Mouse (Mus musculus): ENCODE data around the gene Ntpcr. TPM values are rescaled to one million over a fixed set of nuclear protein-coding genes. Genes with fewer than 3 reads are reported as not detected.

Gene Ntpcr
- polyA plus RNA-seq, 1 experiment from 2014 or later = 19.3 TPM

DNA sequence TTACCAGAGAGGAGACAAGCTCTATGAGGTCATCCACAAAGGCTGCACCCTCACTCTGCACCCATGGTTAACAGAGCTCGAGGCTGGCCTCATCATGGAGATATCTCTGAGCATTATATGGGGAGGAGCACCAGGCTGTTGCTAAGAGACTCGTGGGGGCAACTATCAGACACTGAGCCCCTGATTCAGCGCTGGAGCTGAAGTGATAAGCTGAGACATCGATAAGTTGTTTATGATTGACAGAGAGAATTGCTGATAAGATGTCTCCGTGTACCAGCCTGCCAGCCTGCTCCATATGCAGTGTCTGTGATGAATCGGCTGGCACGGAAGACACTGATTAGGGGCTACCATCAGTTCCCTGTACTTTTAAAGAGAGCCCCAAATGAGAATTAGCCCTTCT is 57.1 kb downstream of the Ntpcr start:
- DNase-seq (ENCODE audit: low spot score) = no peak
- Histone ChIP-seq H3K27ac (replicated peaks) (no peak overlapping the region), H3K4me3 (no peak overlapping the region), H3K27me3 (replicated peaks; ENCODE audit: low read depth, poor library complexity, severe bottlenecking) (no peaks in the 10 kb centered on the region), H3K9me3 (no peaks in the 10 kb centered on the region), H3K4me1 (peaks cover 21% of the 10 kb centered on the region), H3K36me3 (replicated peaks) (no peaks in the 10 kb centered on the region)
- 87% methylated on average over 7 of the region's 7 CpGs for WGBS

DNA sequence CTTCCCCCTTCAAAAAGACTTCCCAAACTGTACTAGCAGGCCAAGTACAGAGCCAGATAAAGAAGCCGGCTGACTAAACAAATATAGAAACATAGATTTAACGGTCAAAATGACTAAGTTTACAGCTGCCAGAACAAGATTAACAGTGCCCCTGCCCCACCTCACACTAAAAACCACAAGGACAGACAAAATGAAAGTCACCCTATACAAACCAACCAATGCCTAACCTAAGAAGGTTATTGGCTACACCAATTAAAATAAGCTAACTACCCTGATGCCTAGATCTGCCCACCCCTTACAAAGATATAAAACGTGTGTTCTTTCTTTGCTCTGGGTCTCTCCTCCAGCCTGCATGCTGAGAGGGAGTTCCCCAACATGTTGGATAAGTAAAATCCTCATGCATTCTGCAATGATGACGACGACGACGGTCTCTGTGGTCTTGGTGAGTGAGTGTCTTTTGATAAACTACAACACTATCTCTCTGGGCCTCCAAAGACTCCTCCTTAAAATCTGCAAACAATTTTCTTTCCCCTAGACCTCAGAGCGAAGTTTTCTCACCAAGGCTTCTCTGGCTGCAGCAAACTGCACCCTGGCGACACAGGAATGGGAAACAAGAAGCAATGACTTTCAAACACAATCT is 63.2 kb downstream of the Ntpcr start:
- DNase-seq (ENCODE audit: low spot score) = no peak
- Histone ChIP-seq H3K9me3 (no peaks in the 10 kb centered on the region), H3K27me3 (replicated peaks; ENCODE audit: low read depth, poor library complexity, severe bottlenecking) (no peaks in the 10 kb centered on the region), H3K36me3 (replicated peaks) (no peaks in the 10 kb centered on the region), H3K4me1 (peaks cover 15% of the 10 kb centered on the region), H3K4me3 (no peak overlapping the region), H3K27ac (replicated peaks) (no peak overlapping the region)
- 73% methylated on average over 9 of the region's 9 CpGs for WGBS

DNA sequence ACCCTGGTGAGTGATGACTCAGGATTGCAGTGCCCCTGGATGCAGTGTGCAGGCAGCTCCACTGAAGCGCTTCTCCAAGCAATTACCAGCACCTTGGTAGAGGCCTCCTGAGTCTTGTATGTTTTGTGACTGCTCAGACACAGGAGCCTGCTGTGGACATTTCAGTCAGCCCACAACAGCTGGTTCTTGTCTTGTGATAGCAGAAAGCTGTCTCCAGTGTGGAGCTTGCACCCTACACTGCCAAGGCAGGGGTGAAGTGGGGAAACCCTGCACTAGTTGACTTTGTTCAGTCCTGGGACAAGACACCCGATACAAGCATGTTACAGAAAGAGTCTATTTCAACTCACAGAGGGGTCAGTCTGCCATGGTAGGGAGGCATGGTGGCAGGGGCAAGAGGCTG is 65.6 kb downstream of the Ntpcr start:
- H3K27ac ChIP-seq (replicated peaks) = no peak overlapping the region
- H3K4me3 ChIP-seq = no peak overlapping the region
- H3K36me3 ChIP-seq (replicated peaks) = no peaks in the 10 kb centered on the region
- WGBS = 85% methylated on average over 2 of the region's 2 CpGs
- H3K9me3 ChIP-seq = no peaks in the 10 kb centered on the region
- peaks cover 10% of the 10 kb centered on the region for H3K4me1 ChIP-seq
- DNase-seq (ENCODE audit: low spot score) = no peak
- no peaks in the 10 kb centered on the region for H3K27me3 ChIP-seq (replicated peaks; ENCODE audit: low read depth, poor library complexity, severe bottlenecking)

DNA sequence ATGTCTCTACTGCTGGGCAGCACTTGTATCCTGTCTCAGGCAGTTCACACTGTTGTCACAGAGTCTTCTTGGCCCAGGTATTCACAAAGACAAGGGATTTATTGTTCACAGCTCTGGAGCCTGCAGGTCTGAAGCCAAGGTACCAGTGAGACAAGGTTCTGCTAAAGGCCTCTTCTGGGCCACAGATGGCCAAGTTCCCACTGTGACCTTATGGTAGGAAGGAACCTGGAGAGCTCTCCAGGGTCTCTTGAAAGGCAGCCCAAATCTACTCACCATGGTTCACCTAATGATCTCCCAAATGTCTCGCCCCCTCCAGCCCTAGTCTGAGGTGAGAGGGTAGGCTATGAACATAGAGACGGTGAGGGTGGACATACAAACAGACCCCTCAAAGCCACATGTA is 67.2 kb downstream of the Ntpcr start:
- Histone ChIP-seq H3K27ac (replicated peaks) (no peak overlapping the region), H3K4me3 (no peak overlapping the region), H3K36me3 (replicated peaks) (no peaks in the 10 kb centered on the region), H3K4me1 (no peaks in the 10 kb centered on the region), H3K27me3 (replicated peaks; ENCODE audit: low read depth, poor library complexity, severe bottlenecking) (no peaks in the 10 kb centered on the region), H3K9me3 (no peaks in the 10 kb centered on the region)
- DNase-seq (ENCODE audit: low spot score) = no peak
- WGBS = 90% methylated on average over 2 of the region's 2 CpGs

Other genes starting within 250 kb of the Ntpcr start
- 12.7 and 14.8 TPM in 2 replicates for gene Sipa1l2, start 160.2 kb upstream of the Ntpcr start, polyA plus RNA-seq (2016; fragmentation: Nextera tagmentation; extraction: Ambion mirVana)
- gene Map10, start 60.1 kb upstream of the Ntpcr start, polyA plus RNA-seq (2016; fragmentation: Nextera tagmentation; extraction: Ambion mirVana) = 5.7 and 7.0 TPM in 2 replicates
- 0.10 and 0.15 TPM in 2 replicates for gene Pcnx2, start 168.4 kb downstream of the Ntpcr start, polyA plus RNA-seq (2016; fragmentation: Nextera tagmentation; extraction: Ambion mirVana)
- gene Map3k21, start 180.5 kb downstream of the Ntpcr start, polyA plus RNA-seq (2016; fragmentation: Nextera tagmentation; extraction: Ambion mirVana) = 0.04 and 0.06 TPM in 2 replicates

Data from embryonic facial prominence, embryonic 10.5 days (tissue).